Mouse (Mus musculus): Measurements from ENCODE around the gene Zfp207.
"Not testable (repeated sequence)": the region's sequence is repeated elsewhere in the genome, so short reads cannot be mapped to it uniquely, and the experiment has no call there.

Gene Zfp207

GRCm38 (mm10) chr11:80410377-80410776 lies 27.3 kb downstream of the Zfp207 start:
- DNase-seq (ENCODE audit: low spot score), result no peak

GRCm38 (mm10) chr11:80417085-80417484 lies 34.0 kb downstream of the Zfp207 start:
- no peak for DNase-seq (ENCODE audit: low spot score)

- no peak for DNase-seq (ENCODE audit: low spot score)
These were observed 36.7 kb downstream of the Zfp207 start for GRCm38 (mm10) chr11:80419743-80420142.

GRCm38 (mm10) chr11:80420202-80420984 lies 37.3 kb downstream of the Zfp207 start:
- DNase-seq (ENCODE audit: low spot score), result no peak

GRCm38 (mm10) chr11:80421421-80422047 lies 38.5 kb downstream of the Zfp207 start:
- no peak for DNase-seq (ENCODE audit: low spot score)

GRCm38 (mm10) chr11:80424691-80425090 lies 41.6 kb downstream of the Zfp207 start:
- DNase-seq (ENCODE audit: low spot score), result no peak

GRCm38 (mm10) chr11:80425247-80425778 lies 42.2 kb downstream of the Zfp207 start:
- no peak for DNase-seq (ENCODE audit: low spot score)

GRCm38 (mm10) chr11:80426029-80426813 lies 43.1 kb downstream of the Zfp207 start:
- not testable (repeated sequence) for DNase-seq (ENCODE audit: low spot score)

GRCm38 (mm10) chr11:80428381-80429008 lies 45.4 kb downstream of the Zfp207 start, which contains the start of gene Psmd11:
Gene Psmd11, plus strand, starts transcription at chr11:80428615.
- DNase-seq (ENCODE audit: low spot score), result peak; percentile 95

GRCm38 (mm10) chr11:80429009-80429475 lies 46.0 kb downstream of the Zfp207 start:
- peak; percentile 34 for DNase-seq (ENCODE audit: low spot score)

GRCm38 (mm10) chr11:80429500-80430166 lies 46.6 kb downstream of the Zfp207 start:
- DNase-seq (ENCODE audit: low spot score), result no peak

- DNase-seq (ENCODE audit: low spot score), result no peak
These were observed 47.4 kb downstream of the Zfp207 start for GRCm38 (mm10) chr11:80430366-80430910.

GRCm38 (mm10) chr11:80446916-80447315 lies 63.8 kb downstream of the Zfp207 start:
- DNase-seq (ENCODE audit: low spot score), result no peak

- no peak for DNase-seq (ENCODE audit: low spot score)
These were observed 66.8 kb downstream of the Zfp207 start for GRCm38 (mm10) chr11:80449859-80450258.

GRCm38 (mm10) chr11:80452242-80452641 lies 69.2 kb downstream of the Zfp207 start:
- no peak for DNase-seq (ENCODE audit: low spot score)

GRCm38 (mm10) chr11:80453198-80453597 lies 70.1 kb downstream of the Zfp207 start:
- no peak for DNase-seq (ENCODE audit: low spot score)

Measured in urinary bladder, postnatal 14 days (tissue).